Mouse (Mus musculus) granulocyte monocyte progenitor cell, adult 5-6 weeks (primary cell): ENCODE measurements around the gene Pirt. TPM values are rescaled to one million over a fixed set of nuclear protein-coding genes. Genes with fewer than 3 reads are reported as not detected.
A peak's percentile ranks its signal among the peaks of the same experiment; 100 is the strongest.

ENCODE experiments used
- ATAC-seq: replicated peaks from 2 replicates; pipeline ENCODE4 v1.8.0; 2016; ENCODE audit warnings: mild to moderate bottlenecking, moderate TSS enrichment, inconsistent platforms; ENCODE audit not compliant: poor library complexity, severe bottlenecking
- total RNA-seq, 2 experiments: library from RNA; stranded (forward) in 1 of 2; stranded (reverse) in 1 of 2; fragments of 200-712, 200-1000 nt in 1 of 2; fragments of >200 nt in 1 of 2; fragmentation: Nextera tagmentation in 1 of 2; gene quantifications; 2 replicates each; pipeline ENCODE4 v1.2.3; 2014 to 2017

Pirt gene
- total RNA-seq (2014; fragmentation: Nextera tagmentation) (not detected in 2 replicates), total RNA-seq (2017) (not detected in 2 replicates)

GRCm38 (mm10) chr11:66911811-66912210 lies at the start of gene Pirt:
TSS of gene Pirt (plus strand) at chr11:66911981.
- no peak for ATAC-seq

- no peak for ATAC-seq
Observed at GRCm38 (mm10) chr11:66871701-66872100, 40.1 kb upstream of the Pirt start.

- ATAC-seq = no peak
Observed at GRCm38 (mm10) chr11:66872773-66873470, 38.9 kb upstream of the Pirt start.

GRCm38 (mm10) chr11:66881291-66881690 lies 30.5 kb upstream of the Pirt start:
- no peak for ATAC-seq

GRCm38 (mm10) chr11:66882224-66883040 lies 29.3 kb upstream of the Pirt start:
- no peak for ATAC-seq

- ATAC-seq = no peak
Observed at GRCm38 (mm10) chr11:66892536-66892935, 19.2 kb upstream of the Pirt start.

GRCm38 (mm10) chr11:66898747-66899146 lies 13.0 kb upstream of the Pirt start:
- ATAC-seq = no peak

- peak; percentile 94 for ATAC-seq
Observed at GRCm38 (mm10) chr11:66899426-66899825, 12.4 kb upstream of the Pirt start.

GRCm38 (mm10) chr11:66902801-66903200 lies 9.0 kb upstream of the Pirt start:
- ATAC-seq = no peak

GRCm38 (mm10) chr11:66905617-66906384 lies 6.0 kb upstream of the Pirt start:
- ATAC-seq = peak; percentile 96

GRCm38 (mm10) chr11:66912531-66913458 lies 1.0 kb downstream of the Pirt start:
- no peak for ATAC-seq

GRCm38 (mm10) chr11:66914249-66914648 lies 2.5 kb downstream of the Pirt start:
- peak; percentile 37; the same call in 1 of the 2 replicates for ATAC-seq

GRCm38 (mm10) chr11:66920012-66920411 lies 8.2 kb downstream of the Pirt start:
- no peak for ATAC-seq

- no peak for ATAC-seq
Observed at GRCm38 (mm10) chr11:66924095-66924823, 12.5 kb downstream of the Pirt start.

- ATAC-seq = no peak
Observed at GRCm38 (mm10) chr11:66928311-66928710, 16.5 kb downstream of the Pirt start.

- ATAC-seq = no peak
Observed at GRCm38 (mm10) chr11:66932827-66933599, 21.2 kb downstream of the Pirt start.

- ATAC-seq = no peak
Observed at GRCm38 (mm10) chr11:66934428-66935173, 22.8 kb downstream of the Pirt start.

GRCm38 (mm10) chr11:66942011-66942410 lies 30.2 kb downstream of the Pirt start:
- ATAC-seq = no peak
